Mouse (Mus musculus): ENCODE measurements around the gene B3galt4. TPM values are rescaled to one million over a fixed set of nuclear protein-coding genes. Genes with fewer than 3 reads are reported as not detected.

Gene B3galt4
- polyA plus RNA-seq, 1 experiment from 2014 or later, result 8.0 TPM

GRCm38 (mm10) chr17:33921361-33921760 is 29.9 kb downstream of the B3galt4 start:
- Histone ChIP-seq H3K9ac (no peak overlapping the region), H3K27me3 (no peaks in the 10 kb centered on the region), H3K9me3 (no peaks in the 10 kb centered on the region), H3K4me3 (no peak overlapping the region), H3K4me2 (replicated peaks) (no peak overlapping the region), H3K27ac (no peak overlapping the region), H3K4me1 (peaks cover 29% of the 10 kb centered on the region), H3K36me3 (peaks cover 21% of the 10 kb centered on the region; the same call in 1 of the 2 replicates)
- 85% methylated on average over 7 of the region's 7 CpGs for WGBS
- ATAC-seq (ENCODE audit: low FRiP score, low read depth), result no peak

- peak; percentile 25 for ATAC-seq (ENCODE audit: low FRiP score, low read depth)
- 1% methylated on average over 36 of the region's 36 CpGs for WGBS
- peak overlapping the region; percentile 77; the same call in 1 of the 2 replicates for H3K27ac ChIP-seq
These were observed 30.8 kb downstream of the B3galt4 start for GRCm38 (mm10) chr17:33920282-33921097.

GRCm38 (mm10) chr17:33919351-33920281 is 31.7 kb downstream of the B3galt4 start:
- ATAC-seq (ENCODE audit: low FRiP score, low read depth), result no peak
- Histone ChIP-seq H3K9ac (peak overlapping the region; percentile 82), H3K36me3 (peaks cover 12% of the 10 kb centered on the region), H3K4me2 (replicated peaks) (peak overlapping the region; percentile 99), H3K4me3 (peak overlapping the region; percentile 65), H3K27me3 (no peaks in the 10 kb centered on the region), H3K9me3 (no peaks in the 10 kb centered on the region), H3K27ac (peak overlapping the region; percentile 77), H3K4me1 (peaks cover 38% of the 10 kb centered on the region)
- under 1% methylated on average over 52 of the region's 52 CpGs for WGBS

More at GRCm38 (mm10) chr17:33920282-33921097, 30.8 kb downstream of the B3galt4 start:
- no peaks in the 10 kb centered on the region for H3K27me3 ChIP-seq
- no peaks in the 10 kb centered on the region for H3K9me3 ChIP-seq
- peaks cover 29% of the 10 kb centered on the region for H3K4me1 ChIP-seq
- H3K4me3 ChIP-seq, result peak overlapping the region; percentile 65
- peak overlapping the region; percentile 82 for H3K9ac ChIP-seq
- H3K4me2 ChIP-seq (replicated peaks), result peak overlapping the region; percentile 99
- peaks cover 12% of the 10 kb centered on the region; the same call in 1 of the 2 replicates for H3K36me3 ChIP-seq

- 64% methylated on average over 37 of the region's 37 CpGs for WGBS
- Histone ChIP-seq H3K9me3 (no peaks in the 10 kb centered on the region), H3K4me1 (peaks cover 44% of the 10 kb centered on the region), H3K27me3 (no peaks in the 10 kb centered on the region), H3K4me2 (replicated peaks) (peak overlapping the region; percentile 99), H3K27ac (no peak overlapping the region), H3K4me3 (peak overlapping the region; percentile 65), H3K9ac (no peak overlapping the region), H3K36me3 (peaks cover 23% of the 10 kb centered on the region)
- no peak for ATAC-seq (ENCODE audit: low FRiP score, low read depth)
These were observed 32.7 kb downstream of the B3galt4 start for GRCm38 (mm10) chr17:33918293-33919203.

- Histone ChIP-seq H3K9ac (no peak overlapping the region), H3K27me3 (no peaks in the 10 kb centered on the region), H3K9me3 (no peaks in the 10 kb centered on the region), H3K4me1 (peaks cover 44% of the 10 kb centered on the region), H3K36me3 (peaks cover 29% of the 10 kb centered on the region), H3K4me3 (peak overlapping the region; percentile 65), H3K27ac (no peak overlapping the region), H3K4me2 (replicated peaks) (peak overlapping the region; percentile 68; the same call in 1 of the 2 replicates)
- ATAC-seq (ENCODE audit: low FRiP score, low read depth), result no peak
- WGBS, result 83% methylated on average over 18 of the region's 18 CpGs
These were observed 33.5 kb downstream of the B3galt4 start for GRCm38 (mm10) chr17:33917656-33918292.

- 75% methylated on average over 31 of the region's 31 CpGs for WGBS
These were observed 34.2 kb downstream of the B3galt4 start for GRCm38 (mm10) chr17:33916847-33917655.

GRCm38 (mm10) chr17:33916294-33916693 is 35.0 kb downstream of the B3galt4 start:
- Histone ChIP-seq H3K9me3 (no peaks in the 10 kb centered on the region), H3K9ac (peak overlapping the region; percentile 63), H3K36me3 (peaks cover 42% of the 10 kb centered on the region), H3K4me1 (peaks cover 46% of the 10 kb centered on the region), H3K4me2 (replicated peaks) (peak overlapping the region; percentile 68), H3K27me3 (no peaks in the 10 kb centered on the region), H3K4me3 (peak overlapping the region; percentile 52), H3K27ac (peak overlapping the region; percentile 72; the same call in 1 of the 2 replicates)
- WGBS, result under 1% methylated on average over 12 of the region's 20 CpGs
- peak; percentile 34 for ATAC-seq (ENCODE audit: low FRiP score, low read depth)

More at GRCm38 (mm10) chr17:33916847-33917655, 34.2 kb downstream of the B3galt4 start:
- Histone ChIP-seq H3K4me1 (peaks cover 44% of the 10 kb centered on the region), H3K9me3 (no peaks in the 10 kb centered on the region), H3K9ac (peak overlapping the region; percentile 63), H3K27ac (no peak overlapping the region), H3K36me3 (peaks cover 35% of the 10 kb centered on the region), H3K27me3 (no peaks in the 10 kb centered on the region), H3K4me2 (replicated peaks) (peak overlapping the region; percentile 68), H3K4me3 (peak overlapping the region; percentile 52)
- ATAC-seq (ENCODE audit: low FRiP score, low read depth), result no peak

- under 1% methylated on average over 34 of the region's 34 CpGs for WGBS
- ATAC-seq (ENCODE audit: low FRiP score, low read depth), result peak; percentile 91
- H3K27ac ChIP-seq, result peak within 1 kb of the TSS; percentile 72; the same call in 1 of the 2 replicates
- no peaks in the 10 kb centered on the region for H3K9me3 ChIP-seq
- H3K36me3 ChIP-seq, result peaks cover 48% of the 10 kb centered on the region
- peak within 1 kb of the TSS; percentile 68 for H3K4me2 ChIP-seq (replicated peaks)
- H3K4me3 ChIP-seq, result peak within 1 kb of the TSS; percentile 52
- H3K9ac ChIP-seq, result peak within 1 kb of the TSS; percentile 63
- H3K4me1 ChIP-seq, result peaks cover 50% of the 10 kb centered on the region
- no peaks in the 10 kb centered on the region for H3K27me3 ChIP-seq
These were observed 35.5 kb downstream of the B3galt4 start, which contains the start of the genes Tapbp and Zbtb22 for GRCm38 (mm10) chr17:33915671-33916250. Gene Tapbp (plus strand): TSS chr17:33915899. Gene Zbtb22 (plus strand): TSS chr17:33915904.

GRCm38 (mm10) chr17:33914969-33915391 is 36.3 kb downstream of the B3galt4 start:
- peak overlapping the region; percentile 52 for H3K4me3 ChIP-seq
- H3K36me3 ChIP-seq, result peaks cover 52% of the 10 kb centered on the region

GRCm38 (mm10) chr17:33913905-33914304 is 37.4 kb downstream of the B3galt4 start:
- H3K4me2 ChIP-seq (replicated peaks), result no peak overlapping the region
- H3K27ac ChIP-seq, result no peak overlapping the region
- H3K9ac ChIP-seq, result no peak overlapping the region; the same call in 1 of the 2 replicates
- peaks cover 52% of the 10 kb centered on the region for H3K36me3 ChIP-seq
- no peaks in the 10 kb centered on the region for H3K27me3 ChIP-seq
- no peak overlapping the region for H3K4me3 ChIP-seq
- 95% methylated on average over 8 of the region's 8 CpGs for WGBS
- no peak for ATAC-seq (ENCODE audit: low FRiP score, low read depth)
- H3K9me3 ChIP-seq, result no peaks in the 10 kb centered on the region
- peaks cover 48% of the 10 kb centered on the region for H3K4me1 ChIP-seq

More at GRCm38 (mm10) chr17:33914969-33915391, 36.3 kb downstream of the B3galt4 start:
- H3K9ac ChIP-seq, result peak overlapping the region; percentile 51
- H3K4me1 ChIP-seq, result peaks cover 52% of the 10 kb centered on the region
- H3K27me3 ChIP-seq, result no peaks in the 10 kb centered on the region
- H3K27ac ChIP-seq, result peak overlapping the region; percentile 28; the same call in 1 of the 2 replicates
- H3K4me2 ChIP-seq (replicated peaks), result peak overlapping the region; percentile 68
- ATAC-seq (ENCODE audit: low FRiP score, low read depth), result no peak
- no peaks in the 10 kb centered on the region for H3K9me3 ChIP-seq
- 68% methylated on average over 13 of the region's 13 CpGs for WGBS

All from limb, embryonic 13.5 days (tissue).